Mouse (Mus musculus): ENCODE results near the gene Znfx1.
A peak's percentile ranks its signal among the peaks of the same experiment; 100 is the strongest.

Gene Znfx1

GRCm38 (mm10) chr2:166995796-166996532, 66.9 kb downstream of the Znfx1 start, which contains the start of gene Stau1:
Gene Stau1 (minus strand): TSS chr2:166996299.
- DNase-seq (ENCODE audit: low spot score in 2 of 2), result peak; percentile 95

DNA sequence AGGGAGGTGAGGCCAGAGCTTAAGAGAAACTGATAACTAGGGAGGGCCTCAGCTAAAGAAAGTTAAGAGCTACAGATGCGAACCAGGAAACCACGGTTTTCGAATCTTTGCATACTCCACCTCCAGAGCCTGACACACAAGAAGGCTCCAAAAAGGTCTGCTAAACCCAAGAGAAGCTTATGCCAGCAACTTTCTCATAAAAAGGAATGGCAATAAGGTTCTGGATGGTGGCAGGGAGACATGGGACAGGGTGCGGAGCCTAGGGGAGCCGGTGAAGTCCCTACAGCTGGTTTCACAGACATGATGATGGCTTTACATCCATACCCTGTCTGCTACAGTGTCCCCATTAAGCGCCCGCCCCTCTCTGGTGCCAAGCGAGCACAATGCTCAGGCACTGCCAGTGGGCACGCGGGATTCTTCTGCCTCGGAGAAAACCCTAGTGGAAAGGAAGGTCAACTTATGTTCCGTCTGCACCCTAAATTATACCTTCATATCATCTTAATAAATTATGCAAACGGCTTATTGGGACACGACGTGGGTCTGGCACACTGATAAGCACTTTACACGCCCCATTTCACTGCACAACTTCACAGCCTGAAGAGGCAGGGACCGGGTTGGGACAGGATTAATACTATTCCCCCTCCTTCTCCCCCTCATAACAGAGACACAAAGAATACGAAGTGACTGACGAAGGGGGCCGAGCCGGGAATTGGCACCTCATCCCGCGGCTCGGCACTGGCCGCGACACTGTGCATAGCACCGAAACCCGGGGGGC, 67.6 kb downstream of the Znfx1 start:
- DNase-seq (ENCODE audit: low spot score in 2 of 2), result no peak

DNA sequence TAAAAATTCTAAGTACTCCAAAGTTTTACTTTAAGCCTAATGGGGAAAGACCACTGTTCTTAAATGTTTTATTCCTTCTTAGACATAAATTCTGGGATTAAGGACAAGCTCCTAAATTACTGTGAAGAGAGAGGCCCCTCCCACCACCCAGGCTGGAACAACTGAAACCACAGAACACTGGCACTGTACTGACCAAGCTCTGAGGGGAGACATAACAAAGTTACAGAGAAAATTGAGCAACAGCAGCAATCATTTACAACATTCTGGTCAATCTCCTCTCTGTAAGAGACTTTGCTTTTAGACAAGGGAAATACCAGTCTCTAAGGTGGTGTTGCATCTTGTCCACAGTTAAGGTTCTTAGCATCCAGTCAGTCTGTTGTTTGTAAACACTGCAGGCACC, 70.9 kb downstream of the Znfx1 start:
- no peak for DNase-seq (ENCODE audit: low spot score in 2 of 2)

- no peak for DNase-seq (ENCODE audit: low spot score in 2 of 2)
Observed at GRCm38 (mm10) chr2:166990861-166991260, 72.0 kb downstream of the Znfx1 start.

All from urinary bladder, postnatal 4 days (tissue).